Mouse (Mus musculus) A20 (cell line): ENCODE data around the gene Ggn.
A peak's percentile ranks its signal among the peaks of the same experiment; 100 is the strongest.
"Not testable (repeated sequence)": the region's sequence is repeated elsewhere in the genome, so short reads cannot be mapped to it uniquely, and the experiment has no call there.

Experiments
- DNase-seq: peaks from one replicate; pipeline ENCODE4 v3.0.0-alpha.2; 2011; ENCODE audit warnings: low read depth, low spot score

Ggn gene

DNA sequence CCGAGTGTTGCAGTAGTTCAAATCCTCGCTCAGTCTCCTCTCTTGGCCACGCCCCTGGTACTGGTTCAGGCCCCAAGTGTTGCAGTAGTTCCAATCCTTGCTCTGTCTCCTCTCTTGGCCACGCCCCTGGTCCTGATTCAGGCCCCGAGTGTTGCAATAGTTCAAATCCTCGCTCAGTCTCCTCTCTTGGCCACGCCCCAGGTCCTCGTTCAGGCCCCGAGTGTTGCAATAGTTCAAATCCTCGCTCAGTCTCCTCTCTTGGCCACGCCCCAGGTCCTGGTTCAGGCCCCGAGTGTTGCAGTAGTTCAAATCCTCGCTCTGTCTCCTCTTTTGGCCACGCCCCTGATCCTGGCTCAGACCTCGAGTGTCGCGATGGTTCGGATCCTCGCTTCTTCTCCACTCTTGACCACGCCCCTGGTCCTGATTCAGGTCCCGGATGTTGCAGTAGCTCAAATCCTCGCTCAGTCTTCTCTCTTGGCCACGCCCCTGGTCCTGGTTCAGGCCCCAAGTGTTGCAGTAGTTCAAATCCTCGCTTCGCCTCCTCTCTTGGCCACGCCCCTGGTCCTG, 42.3 kb downstream of the Ggn start:
- peak; percentile 94 for DNase-seq

DNA sequence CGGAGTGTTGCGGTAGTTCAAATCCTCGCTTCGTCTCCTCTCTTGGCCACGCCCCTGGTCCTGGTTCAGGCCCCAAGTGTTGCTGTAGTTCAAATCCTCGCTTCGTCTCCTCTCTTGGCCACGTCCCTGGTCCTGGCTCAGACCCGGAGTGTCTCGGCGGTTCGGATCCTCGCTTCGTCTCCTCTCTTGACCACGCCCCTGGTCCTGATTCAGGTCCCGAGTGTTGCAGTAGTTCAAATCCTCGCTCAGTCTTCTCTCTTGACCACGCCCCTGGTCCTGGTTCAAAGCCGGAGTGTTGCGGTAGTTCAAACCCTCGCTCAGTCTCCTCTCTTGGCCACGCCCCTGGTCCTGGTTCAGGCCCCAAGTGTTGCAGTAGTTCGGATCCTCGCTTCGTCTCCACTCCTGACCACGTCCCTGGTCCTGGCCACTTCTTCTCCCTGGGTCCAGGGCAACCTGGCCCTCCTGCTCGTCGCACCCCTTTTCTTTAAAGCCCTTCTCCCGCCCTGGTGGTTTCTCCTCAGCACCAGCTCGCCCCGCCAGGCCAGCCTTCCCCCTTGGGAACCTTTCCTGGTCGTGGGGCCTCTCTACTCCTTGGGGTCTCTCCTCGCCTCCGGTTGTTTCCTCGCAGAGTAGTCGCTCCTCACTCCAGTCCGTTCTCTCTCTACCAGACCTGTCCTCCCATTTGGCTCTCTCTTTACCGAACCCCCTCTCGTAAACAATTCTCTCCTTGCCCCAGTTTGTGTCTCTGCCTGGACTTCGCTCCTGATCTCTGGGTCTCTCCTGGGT, 43.0 kb downstream of the Ggn start:
- not testable (repeated sequence) for DNase-seq

DNA sequence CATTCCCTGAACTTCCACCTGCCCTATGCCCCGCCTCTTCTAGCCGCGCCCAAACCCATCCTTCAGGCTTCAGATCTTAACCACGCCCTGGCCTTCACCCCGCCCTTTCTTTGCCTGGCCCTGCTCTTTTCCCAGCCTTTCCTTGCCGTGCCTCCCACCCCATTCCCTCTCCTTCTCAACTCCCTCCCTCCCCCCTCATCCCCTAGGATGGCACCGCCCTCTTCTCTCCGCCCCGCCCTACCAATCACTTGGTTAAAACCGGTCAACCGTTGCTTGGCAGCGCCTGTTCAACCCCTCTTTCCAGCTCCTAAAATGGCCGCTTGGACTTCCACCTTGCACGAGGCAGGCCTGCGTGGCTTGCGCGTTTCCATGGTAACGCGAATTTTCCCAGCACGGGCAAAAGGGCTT, 43.7 kb downstream of the Ggn start, which contains the start of gene Catsperg1:
Gene Catsperg1, minus strand, starts transcription at position 361 of the 408 bp plus-strand sequence.
- no peak for DNase-seq

DNA sequence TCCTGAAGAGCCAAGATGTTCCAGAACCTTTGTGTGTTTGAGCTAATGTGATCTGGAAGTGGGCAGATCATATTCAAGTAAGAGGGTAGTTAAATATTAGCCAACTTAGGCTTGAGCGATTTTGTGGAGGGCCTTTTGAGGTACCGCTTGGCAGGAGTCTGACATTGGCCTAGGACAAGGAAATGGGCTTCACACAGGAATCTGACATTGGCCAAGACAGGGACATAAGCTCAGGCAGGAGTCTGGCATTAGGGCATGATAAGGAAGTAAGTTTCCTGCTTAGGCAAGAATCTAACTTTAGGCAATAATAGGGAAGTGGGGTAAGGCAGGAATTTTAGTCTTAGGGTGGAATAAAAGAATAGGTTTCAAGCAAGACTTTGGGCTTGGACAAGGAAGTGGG, 44.2 kb downstream of the Ggn start:
- no peak for DNase-seq

DNA sequence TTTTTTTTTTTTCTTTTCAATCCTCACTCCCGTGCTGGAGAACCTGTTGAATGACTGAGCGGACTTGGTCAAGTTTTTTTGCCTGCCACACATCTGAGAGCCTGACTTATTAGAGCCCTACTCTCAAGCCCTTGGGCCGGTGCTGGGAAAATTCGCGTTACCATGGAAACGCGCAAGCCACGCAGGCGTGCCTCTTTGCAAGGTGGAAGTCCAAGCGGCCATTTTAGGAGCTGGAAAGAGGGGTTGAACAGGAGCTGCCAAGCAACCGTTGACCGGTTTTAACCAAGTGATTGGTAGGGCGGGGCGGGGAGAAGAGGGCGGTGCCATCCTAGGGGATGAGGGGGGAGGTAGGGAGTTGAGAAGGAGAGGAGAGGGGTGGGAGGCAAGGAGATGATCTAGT, 44.8 kb downstream of the Ggn start:
- no peak for DNase-seq
